Mouse (Mus musculus): Measurements from ENCODE around the gene Mcrip1.

DNA sequence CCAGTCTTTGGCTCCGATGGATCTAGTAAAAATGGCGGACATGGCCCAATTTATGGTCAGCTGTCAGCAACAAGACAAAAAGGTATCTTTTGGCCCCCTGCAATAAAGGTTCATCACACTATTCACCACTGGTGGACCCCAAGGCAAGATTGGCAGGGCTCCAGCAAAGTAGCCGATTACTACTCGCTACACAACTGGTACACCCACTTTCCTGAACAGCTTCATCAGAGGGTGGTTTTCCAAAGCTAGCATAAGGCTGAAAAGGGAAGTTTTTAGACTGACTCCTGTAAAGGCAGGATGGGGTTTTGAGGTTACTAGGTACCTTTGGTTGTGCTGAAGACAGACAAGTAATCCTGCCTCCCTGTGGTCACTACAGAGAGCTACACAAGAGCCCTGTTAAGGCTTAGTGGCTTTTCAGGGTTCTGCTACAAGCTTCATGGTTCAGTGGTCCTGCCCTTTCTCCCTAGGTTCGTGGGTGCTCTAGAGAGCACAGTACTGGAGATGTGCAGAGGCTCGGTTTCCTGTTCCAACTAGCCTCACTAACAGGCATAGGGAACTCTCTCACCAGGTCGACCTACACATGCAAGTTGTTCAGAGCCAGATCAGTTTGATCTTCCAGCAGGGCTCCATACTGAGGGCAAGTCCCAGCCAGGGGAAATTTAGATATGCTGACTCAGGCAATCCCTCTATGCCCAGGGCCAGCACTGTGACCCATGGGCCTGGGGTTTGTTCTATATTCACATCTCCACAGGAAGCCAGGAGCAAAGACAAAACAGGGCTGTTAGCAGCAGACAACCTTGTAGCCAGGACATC lies 27.9 kb upstream of the Mcrip1 start:
- TF ChIP-seq POLR2A (IDR thresholded peaks at IDR 0.05; ENCODE audit: low read depth, low read length) (no peak; the same call in 1 of the 2 replicates), CTCF (IDR thresholded peaks at IDR 0.05; ENCODE audit: borderline replicate concordance, insufficient read depth, low read length) (no peak)
